Mouse (Mus musculus) embryonic facial prominence, embryonic 14.5 days (tissue): ENCODE results near the gene Agr2. TPM values are rescaled to one million over a fixed set of nuclear protein-coding genes. Genes with fewer than 3 reads are reported as not detected.

Experiments used
- ATAC-seq: fragments of 200-750 bp; cut with Nextera tagmentation; 2 replicates; pipeline ENCODE4 v1.8.0; 2017; ENCODE audit warnings: low read depth, moderate number of reproducible peaks, moderate TSS enrichment
- DNase-seq: peaks from one replicate; pipeline ENCODE4 v3.0.0-alpha.2; 2015; ENCODE audit warnings: low spot score
- H3K27ac ChIP-seq: fragments of 300-500 bp; sonication (generic); replicated peaks from 2 replicates; pipeline ENCODE4 v1.5.1; 2014; ENCODE audit warnings: low read depth, mild to moderate bottlenecking, low read length, moderate library complexity
- H3K27me3 ChIP-seq: fragments of 300-500 bp; sonication (generic); replicated peaks from 2 replicates; pipeline ENCODE4 v1.6.1; 2014; ENCODE audit warnings: low read length; ENCODE audit not compliant: control insufficient read depth, insufficient read depth
- H3K36me3 ChIP-seq: fragments of 300-500 bp; sonication (generic); 2 replicates; pipeline ENCODE4 v1.6.1; 2014; ENCODE audit warnings: low read length, mixed read lengths; ENCODE audit not compliant: control insufficient read depth, insufficient read depth
- H3K4me1 ChIP-seq: fragments of 300-500 bp; sonication (generic); 2 replicates; pipeline ENCODE4 v1.6.1; 2014; ENCODE audit warnings: antibody characterized with exemption, low read length; ENCODE audit not compliant: control insufficient read depth, insufficient read depth
- H3K4me2 ChIP-seq: fragments of 300-500 bp; sonication (generic); 2 replicates; pipeline ENCODE4 v1.6.1; 2014; ENCODE audit warnings: low read depth, mild to moderate bottlenecking, low read length, moderate library complexity, mixed read lengths
- H3K4me3 ChIP-seq: fragments of 300-500 bp; sonication (generic); 2 replicates; pipeline ENCODE4 v1.5.1; 2014; ENCODE audit warnings: low read depth, mild to moderate bottlenecking, low read length
- H3K9ac ChIP-seq: fragments of 300-500 bp; sonication (generic); 2 replicates; pipeline ENCODE4 v1.6.1; 2014; ENCODE audit warnings: low read depth, mild to moderate bottlenecking, low read length, moderate library complexity, mixed read lengths
- H3K9me3 ChIP-seq: fragments of 300-500 bp; sonication (generic); 2 replicates; pipeline ENCODE4 v1.6.1; 2016; ENCODE audit warnings: low read length; ENCODE audit not compliant: control insufficient read depth
- WGBS: fragments of 180-500 bp; shearing (Covaris S2); extraction: QIAGEN DNeasy Blood & Tissue Kit; methylation state at CpG from one replicate; pipeline ENCODE4 v1.1.7; 2014; 5-methylcytosine and 5-hydroxymethylcytosine counted together
- polyA plus RNA-seq: library from polyadenylated mRNA; unstranded; fragments of >200 nt; fragmentation: Nextera tagmentation; extraction: Ambion mirVana; gene quantifications from 2 replicates; pipeline ENCODE4 v1.2.1, GENCODE M21; 2014

The Agr2 gene
- 3.3 and 7.9 TPM in 2 replicates for polyA plus RNA-seq

GRCm38 (mm10) chr12:35992711-35993110, at the start of gene Agr2:
Gene Agr2 (plus strand): TSS chr12:35992907.
- Histone ChIP-seq H3K27me3 (no peaks in the 10 kb centered on the region), H3K27ac (no peak within 1 kb of the TSS), H3K4me3 (no peak within 1 kb of the TSS), H3K4me2 (no peak within 1 kb of the TSS; the same call in 1 of the 2 replicates), H3K9ac (no peak within 1 kb of the TSS), H3K36me3 (no peaks in the 10 kb centered on the region), H3K4me1 (no peaks in the 10 kb centered on the region), H3K9me3 (no peaks in the 10 kb centered on the region)
- WGBS = 70% methylated on average over 9 of the region's 9 CpGs
- ATAC-seq (peak; percentile 87), DNase-seq (peak; percentile 61)

GRCm38 (mm10) chr12:35951757-35952156, 41.0 kb upstream of the Agr2 start:
- Histone ChIP-seq H3K4me2 (no peak overlapping the region), H3K27ac (no peak overlapping the region), H3K9me3 (no peaks in the 10 kb centered on the region), H3K9ac (no peak overlapping the region), H3K27me3 (no peaks in the 10 kb centered on the region), H3K4me1 (no peaks in the 10 kb centered on the region), H3K36me3 (no peaks in the 10 kb centered on the region), H3K4me3 (no peak overlapping the region)
- ATAC-seq = no peak
- WGBS = 33% methylated on average over 1 of the region's 1 CpGs
- DNase-seq = no peak

GRCm38 (mm10) chr12:35957235-35957634, 35.5 kb upstream of the Agr2 start:
- Histone ChIP-seq H3K4me3 (no peak overlapping the region), H3K36me3 (no peaks in the 10 kb centered on the region), H3K4me2 (no peak overlapping the region), H3K9me3 (no peaks in the 10 kb centered on the region), H3K27ac (no peak overlapping the region), H3K27me3 (no peaks in the 10 kb centered on the region), H3K9ac (no peak overlapping the region), H3K4me1 (no peaks in the 10 kb centered on the region)
- no peak for ATAC-seq
- DNase-seq = peak; percentile 8
- WGBS = 87% methylated on average over 2 of the region's 2 CpGs

- Histone ChIP-seq H3K4me1 (no peaks in the 10 kb centered on the region), H3K9me3 (no peaks in the 10 kb centered on the region), H3K4me3 (no peak overlapping the region), H3K27me3 (no peaks in the 10 kb centered on the region), H3K36me3 (no peaks in the 10 kb centered on the region), H3K4me2 (no peak overlapping the region), H3K27ac (no peak overlapping the region), H3K9ac (no peak overlapping the region)
- ATAC-seq (peak; percentile 82; the same call in 1 of the 2 replicates), DNase-seq (peak; percentile 50)
- WGBS = 48% methylated on average over 7 of the region's 7 CpGs
Observed at GRCm38 (mm10) chr12:35966098-35966767, 26.5 kb upstream of the Agr2 start.

- Histone ChIP-seq H3K4me2 (no peak overlapping the region), H3K27me3 (no peaks in the 10 kb centered on the region), H3K4me3 (no peak overlapping the region), H3K4me1 (no peaks in the 10 kb centered on the region), H3K27ac (no peak overlapping the region), H3K9me3 (no peaks in the 10 kb centered on the region), H3K36me3 (no peaks in the 10 kb centered on the region), H3K9ac (no peak overlapping the region)
- 65% methylated on average over 7 of the region's 7 CpGs for WGBS
- peak; percentile 51 for DNase-seq
- peak; percentile 77; the same call in 1 of the 2 replicates for ATAC-seq
Observed at GRCm38 (mm10) chr12:35966768-35967141, 26.0 kb upstream of the Agr2 start.

- ATAC-seq = no peak
- WGBS = 71% methylated on average over 3 of the region's 3 CpGs
- H3K27me3 ChIP-seq = no peaks in the 10 kb centered on the region
Observed at GRCm38 (mm10) chr12:35975898-35976297, 16.8 kb upstream of the Agr2 start.

GRCm38 (mm10) chr12:35977633-35978246, 15.0 kb upstream of the Agr2 start:
- H3K9me3 ChIP-seq = no peaks in the 10 kb centered on the region
- H3K36me3 ChIP-seq = no peaks in the 10 kb centered on the region
- no peaks in the 10 kb centered on the region for H3K27me3 ChIP-seq
- H3K4me3 ChIP-seq = no peak overlapping the region
- no peak for ATAC-seq
- H3K4me1 ChIP-seq = no peaks in the 10 kb centered on the region
- H3K9ac ChIP-seq = no peak overlapping the region
- DNase-seq = no peak
- H3K4me2 ChIP-seq = no peak overlapping the region
- 31% methylated on average over 6 of the region's 6 CpGs for WGBS
- no peak overlapping the region for H3K27ac ChIP-seq

More at GRCm38 (mm10) chr12:35975898-35976297, 16.8 kb upstream of the Agr2 start:
- no peaks in the 10 kb centered on the region for H3K36me3 ChIP-seq
- no peaks in the 10 kb centered on the region for H3K9me3 ChIP-seq
- no peak overlapping the region for H3K4me3 ChIP-seq
- H3K9ac ChIP-seq = no peak overlapping the region
- DNase-seq = no peak
- no peak overlapping the region for H3K27ac ChIP-seq
- no peak overlapping the region for H3K4me2 ChIP-seq
- H3K4me1 ChIP-seq = no peaks in the 10 kb centered on the region

GRCm38 (mm10) chr12:35979625-35980024, 13.1 kb upstream of the Agr2 start:
- Histone ChIP-seq H3K36me3 (no peaks in the 10 kb centered on the region), H3K4me1 (no peaks in the 10 kb centered on the region), H3K9me3 (no peaks in the 10 kb centered on the region), H3K27me3 (no peaks in the 10 kb centered on the region), H3K9ac (no peak overlapping the region), H3K27ac (no peak overlapping the region), H3K4me2 (no peak overlapping the region), H3K4me3 (no peak overlapping the region)
- ATAC-seq (no peak), DNase-seq (no peak)
- 80% methylated on average over 5 of the region's 5 CpGs for WGBS
